In genomic region chr17:51016384-51016783, GRCm38 (mm10) we compare ENCODE assay signal across 18 mouse cellular contexts.
"Had no signal": no experiment of that assay in that cellular context is flagged by ENCODE, and none has a peak within 500 bp of the region (broad histone marks: within the 10 kb centered on the region; RNA-seq: fewer than 3 reads in every experiment).

No protein-coding gene starts in this region.

- H3K36me3 ChIP-seq: limb, embryonic 10.5 days; limb, embryonic 13.5 days; midbrain, embryonic 12.5 days; midbrain, embryonic 15.5 days; neural tube, embryonic 12.5 days; neural tube, embryonic 15.5 days had no signal

- H3K9ac ChIP-seq: limb, embryonic 13.5 days; liver, embryonic 14.5 days; liver, postnatal 0 days; lung, embryonic 14.5 days; midbrain, embryonic 12.5 days; midbrain, embryonic 15.5 days; neural tube, embryonic 12.5 days; neural tube, embryonic 15.5 days had no signal

- H3K9me3 ChIP-seq: limb, embryonic 10.5 days; limb, embryonic 13.5 days; midbrain, embryonic 12.5 days; midbrain, embryonic 15.5 days; neural tube, embryonic 12.5 days; neural tube, embryonic 15.5 days had no signal

- ATAC-seq: liver, postnatal 0 days; lung, postnatal 0 days; midbrain, embryonic 15.5 days had no signal

- H3K27ac ChIP-seq: limb, embryonic 10.5 days; limb, embryonic 13.5 days; liver, embryonic 14.5 days; macrophage; midbrain, embryonic 12.5 days; midbrain, embryonic 15.5 days; neural tube, embryonic 12.5 days; neural tube, embryonic 15.5 days had no signal

- H3K27me3 ChIP-seq: limb, embryonic 13.5 days; midbrain, embryonic 12.5 days; midbrain, embryonic 15.5 days; neural tube, embryonic 12.5 days; neural tube, embryonic 15.5 days had no signal

- H3K4me2 ChIP-seq: limb, embryonic 13.5 days; lung, embryonic 14.5 days; midbrain, embryonic 12.5 days; midbrain, embryonic 15.5 days; neural tube, embryonic 12.5 days; neural tube, embryonic 15.5 days had no signal

- H3K4me3 ChIP-seq: limb, embryonic 10.5 days; limb, embryonic 13.5 days; midbrain, embryonic 12.5 days; midbrain, embryonic 15.5 days; neural tube, embryonic 12.5 days; neural tube, embryonic 15.5 days had no signal

- H3K4me1 ChIP-seq: limb, embryonic 10.5 days; limb, embryonic 13.5 days; midbrain, embryonic 12.5 days; midbrain, embryonic 15.5 days; neural tube, embryonic 12.5 days; neural tube, embryonic 15.5 days had no signal

- DNase-seq: kidney, adult 18-20 months; kidney, adult 9 months; kidney, postnatal 14 days; kidney, postnatal 4 days; liver, postnatal 0 days; lung, embryonic 14.5 days; retina, postnatal 1 day; thymus, adult 18-20 months; thymus, postnatal 36 days had no signal
